Mouse (Mus musculus) splenic B cell, adult 2 months (primary cell): ENCODE measurements around the gene Stx16.
A peak's percentile ranks its signal among the peaks of the same experiment; 100 is the strongest.

Experiments used
- DNase-seq: peaks from one replicate; pipeline ENCODE4 v3.0.0-alpha.2; 2011; ENCODE audit warnings: low read depth, low spot score
- H3K27me3 ChIP-seq: 2 replicates; pipeline ENCODE4 v1.6.1; 2012; ENCODE audit warnings: mild to moderate bottlenecking, low read length, moderate library complexity, mixed read lengths; ENCODE audit not compliant: control insufficient read depth, poor library complexity, insufficient read depth, severe bottlenecking
- H3K36me3 ChIP-seq: 2 replicates; pipeline ENCODE4 v1.6.1; 2012; ENCODE audit warnings: mild to moderate bottlenecking, low read length, moderate library complexity, mixed read lengths; ENCODE audit not compliant: control insufficient read depth, poor library complexity, insufficient read depth, severe bottlenecking

Stx16 gene

GRCm38 (mm10) chr2:174067793-174068419 lies 8.2 kb upstream of the Stx16 start:
- DNase-seq = no peak
- no peaks in the 10 kb centered on the region for H3K36me3 ChIP-seq
- no peaks in the 10 kb centered on the region for H3K27me3 ChIP-seq

- Histone ChIP-seq H3K36me3 (no peaks in the 10 kb centered on the region), H3K27me3 (no peaks in the 10 kb centered on the region)
- peak; percentile 19 for DNase-seq
These were observed 6.5 kb upstream of the Stx16 start for GRCm38 (mm10) chr2:174069532-174070049.

GRCm38 (mm10) chr2:174071406-174071805 lies 4.7 kb upstream of the Stx16 start:
- DNase-seq = no peak
- Histone ChIP-seq H3K27me3 (no peaks in the 10 kb centered on the region), H3K36me3 (no peaks in the 10 kb centered on the region)

GRCm38 (mm10) chr2:174073156-174073790 lies 2.8 kb upstream of the Stx16 start:
- DNase-seq = no peak
- Histone ChIP-seq H3K36me3 (no peaks in the 10 kb centered on the region), H3K27me3 (no peaks in the 10 kb centered on the region)

GRCm38 (mm10) chr2:174074621-174075020 lies 1.5 kb upstream of the Stx16 start:
- Histone ChIP-seq H3K36me3 (no peaks in the 10 kb centered on the region), H3K27me3 (no peaks in the 10 kb centered on the region)
- DNase-seq = peak; percentile 1

GRCm38 (mm10) chr2:174075072-174075570 lies 987 bp upstream of the Stx16 start:
- peak; percentile 1 for DNase-seq
- Histone ChIP-seq H3K27me3 (no peaks in the 10 kb centered on the region), H3K36me3 (no peaks in the 10 kb centered on the region)

GRCm38 (mm10) chr2:174076433-174076824 lies 321 bp downstream of the Stx16 start:
- no peak for DNase-seq
- no peaks in the 10 kb centered on the region for H3K36me3 ChIP-seq
- H3K27me3 ChIP-seq = no peaks in the 10 kb centered on the region

GRCm38 (mm10) chr2:174077004-174077695 lies 1.0 kb downstream of the Stx16 start:
- peak; percentile 66 for DNase-seq

GRCm38 (mm10) chr2:174077776-174078338 lies 1.7 kb downstream of the Stx16 start:
- peak; percentile 47 for DNase-seq
- H3K36me3 ChIP-seq = no peaks in the 10 kb centered on the region
- H3K27me3 ChIP-seq = no peaks in the 10 kb centered on the region

More at GRCm38 (mm10) chr2:174077004-174077695, 1.0 kb downstream of the Stx16 start:
- H3K27me3 ChIP-seq = no peaks in the 10 kb centered on the region
- no peaks in the 10 kb centered on the region for H3K36me3 ChIP-seq

- DNase-seq = no peak
- no peaks in the 10 kb centered on the region for H3K27me3 ChIP-seq
- H3K36me3 ChIP-seq = no peaks in the 10 kb centered on the region
These were observed 5.7 kb downstream of the Stx16 start for GRCm38 (mm10) chr2:174081833-174082232.

GRCm38 (mm10) chr2:174082380-174082918 lies 6.3 kb downstream of the Stx16 start:
- H3K27me3 ChIP-seq = no peaks in the 10 kb centered on the region
- DNase-seq = no peak
- H3K36me3 ChIP-seq = no peaks in the 10 kb centered on the region

GRCm38 (mm10) chr2:174095086-174095485 lies 19.0 kb downstream of the Stx16 start:
- Histone ChIP-seq H3K36me3 (peaks cover 1% of the 10 kb centered on the region; the same call in 1 of the 2 replicates), H3K27me3 (no peaks in the 10 kb centered on the region)
- no peak for DNase-seq

- H3K36me3 ChIP-seq = no peaks in the 10 kb centered on the region
- H3K27me3 ChIP-seq = no peaks in the 10 kb centered on the region
- no peak for DNase-seq
These were observed 26.3 kb downstream of the Stx16 start for GRCm38 (mm10) chr2:174102399-174102798.

GRCm38 (mm10) chr2:174103527-174103926 lies 27.4 kb downstream of the Stx16 start:
- Histone ChIP-seq H3K27me3 (no peaks in the 10 kb centered on the region), H3K36me3 (no peaks in the 10 kb centered on the region)
- no peak for DNase-seq
